Mouse (Mus musculus) induced T-regulatory cell, adult 2 months (primary cell): ENCODE measurements around the gene Cdca3.
"Not testable (repeated sequence)": the region's sequence is repeated elsewhere in the genome, so short reads cannot be mapped to it uniquely, and the experiment has no call there.

ENCODE experiments used
- DNase-seq: peaks from one replicate; pipeline ENCODE4 v3.0.0-alpha.2; 2012; ENCODE audit warnings: low read depth

Gene Cdca3

DNA sequence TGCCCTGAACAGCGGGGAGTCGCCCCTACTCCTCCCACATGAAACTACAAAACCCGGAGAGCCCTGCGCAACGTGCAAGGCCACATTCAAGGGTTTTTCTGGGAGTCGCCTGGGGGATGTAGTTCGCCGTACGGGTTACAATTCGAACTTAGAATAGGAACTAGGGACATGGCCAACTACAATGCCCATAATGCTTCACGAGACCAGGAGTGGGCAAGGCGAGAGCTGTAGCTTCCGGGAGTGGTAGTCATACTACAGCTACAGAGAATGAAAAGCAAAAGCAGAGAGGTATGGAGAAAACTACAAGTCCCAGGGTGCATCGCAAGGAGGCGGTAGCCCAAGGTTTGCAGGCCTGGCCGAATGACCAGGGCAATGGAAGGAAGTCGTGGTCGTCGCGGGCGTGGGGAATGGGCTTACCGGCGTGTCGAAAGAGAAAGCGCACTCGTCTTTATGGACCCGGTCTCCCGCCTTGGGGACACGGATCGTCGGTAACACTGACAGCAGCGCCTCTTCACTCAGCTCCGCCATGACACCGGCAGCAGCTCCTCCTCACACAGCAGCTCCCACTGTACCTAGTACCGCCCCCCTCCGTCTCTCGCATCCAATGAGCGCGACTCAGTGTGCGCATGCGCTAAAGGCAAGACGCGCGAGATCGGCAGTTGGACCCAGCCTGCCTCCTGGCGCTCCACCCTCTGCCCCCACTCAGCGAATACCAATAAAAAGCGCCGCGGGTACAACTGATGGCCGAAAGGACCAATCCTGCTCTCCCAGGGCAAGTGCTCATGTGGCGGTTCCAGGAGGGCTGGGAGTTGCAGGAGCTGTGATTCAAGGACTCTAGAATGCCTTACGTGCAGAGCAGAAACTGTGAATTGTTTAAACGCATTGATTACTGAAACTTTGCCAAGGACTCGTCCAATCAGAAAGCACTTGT is at the start of gene Cdca3, which contains the start of gene Usp5:
Gene Cdca3 (plus strand): TSS at position 680 of the 931 bp plus-strand sequence.
Gene Usp5 (minus strand): TSS at position 617 of the 931 bp plus-strand sequence.
- peak; percentile 100 for DNase-seq

DNA sequence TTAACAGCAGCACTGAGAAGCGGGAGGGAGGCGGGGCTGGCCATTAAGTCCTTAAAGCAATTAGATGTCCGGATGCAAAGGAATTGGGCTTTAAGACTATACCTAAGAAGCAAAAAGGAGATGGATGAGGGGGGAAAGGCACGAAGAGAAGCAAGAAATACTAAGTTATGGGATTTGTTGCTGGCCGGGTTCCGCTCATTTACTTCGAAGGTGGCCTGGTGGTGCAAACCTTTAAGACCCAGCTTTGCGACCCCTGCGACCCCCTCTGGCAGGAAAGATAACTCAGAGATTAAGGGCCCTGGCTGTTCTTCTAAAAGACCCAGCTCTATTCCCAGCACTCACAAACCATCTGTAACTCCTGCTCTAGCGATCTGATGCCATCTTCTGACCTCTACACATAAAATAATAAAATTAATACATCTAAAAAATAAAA is 49.3 kb upstream of the Cdca3 start:
- DNase-seq: no peak

DNA sequence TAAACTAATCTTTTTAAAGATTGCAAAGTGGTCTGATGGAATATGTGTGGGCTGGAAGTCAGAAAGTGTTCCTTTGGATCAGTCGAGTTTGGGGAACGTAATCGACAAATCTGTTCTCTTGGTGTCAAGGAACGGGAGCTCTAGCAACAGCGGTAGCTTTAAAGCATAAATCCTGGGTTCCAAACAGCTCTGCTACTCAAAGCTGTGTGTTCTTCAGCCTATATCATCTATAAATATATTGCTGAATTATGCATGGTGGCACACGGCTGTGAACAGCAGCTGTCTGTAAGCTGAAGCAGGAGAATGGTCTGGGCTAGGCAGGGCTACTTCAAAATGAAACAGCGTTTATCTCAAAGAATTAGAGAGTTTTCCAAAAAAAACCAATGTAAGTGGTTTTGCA is 48.4 kb upstream of the Cdca3 start:
- DNase-seq: no peak

DNA sequence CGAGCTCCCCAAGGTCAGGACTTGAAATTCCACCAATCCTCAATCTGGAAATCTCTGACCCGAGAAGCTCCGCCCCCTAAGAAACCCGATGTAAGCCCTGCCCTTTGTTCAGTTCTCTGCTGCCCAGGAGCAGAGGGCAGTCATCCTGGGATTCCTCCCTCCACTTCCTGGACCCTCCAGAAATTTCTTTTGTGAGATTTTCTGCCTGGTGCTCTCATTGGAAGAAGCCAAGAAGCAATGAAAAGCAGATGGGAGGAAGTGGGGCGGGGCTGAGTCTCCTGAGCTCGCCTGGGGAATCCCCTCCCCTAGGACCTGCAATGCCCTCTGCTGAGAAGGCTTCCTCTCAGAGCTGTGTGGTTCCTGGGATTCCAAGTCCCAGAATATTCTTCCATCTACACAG is 46.9 kb upstream of the Cdca3 start:
- peak; percentile 84 for DNase-seq

DNA sequence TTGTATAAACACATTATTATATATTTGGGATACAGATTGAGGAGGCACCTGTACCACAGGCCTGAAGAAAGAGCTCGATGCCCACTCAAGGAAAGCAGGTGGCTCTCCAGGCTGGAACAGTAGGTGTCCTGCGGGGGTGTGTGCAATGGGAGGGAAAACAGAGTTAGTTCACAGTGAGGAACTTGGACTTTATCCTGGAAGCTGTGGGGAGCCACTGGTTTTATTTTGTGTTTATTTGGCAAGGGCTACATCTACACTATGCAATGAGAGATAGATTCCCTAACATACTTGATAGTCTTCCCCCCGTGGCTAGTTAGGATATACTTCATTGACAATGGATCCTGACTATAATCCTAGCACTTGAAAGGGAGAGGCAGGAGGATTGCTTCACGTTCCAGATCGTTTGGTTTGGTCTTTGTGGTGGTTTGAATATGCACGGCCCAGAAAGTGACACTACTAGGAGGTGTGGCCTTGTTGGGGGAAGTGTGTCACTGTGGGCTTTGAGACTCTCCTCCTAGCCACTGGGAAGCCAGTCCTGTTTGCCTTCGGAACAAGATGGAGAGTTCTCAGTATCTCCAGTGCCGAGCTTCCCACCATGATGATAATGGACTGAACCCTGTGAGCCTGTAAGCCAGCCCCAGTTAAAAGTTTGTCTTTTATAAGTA is 42.5 kb upstream of the Cdca3 start:
- no peak for DNase-seq

DNA sequence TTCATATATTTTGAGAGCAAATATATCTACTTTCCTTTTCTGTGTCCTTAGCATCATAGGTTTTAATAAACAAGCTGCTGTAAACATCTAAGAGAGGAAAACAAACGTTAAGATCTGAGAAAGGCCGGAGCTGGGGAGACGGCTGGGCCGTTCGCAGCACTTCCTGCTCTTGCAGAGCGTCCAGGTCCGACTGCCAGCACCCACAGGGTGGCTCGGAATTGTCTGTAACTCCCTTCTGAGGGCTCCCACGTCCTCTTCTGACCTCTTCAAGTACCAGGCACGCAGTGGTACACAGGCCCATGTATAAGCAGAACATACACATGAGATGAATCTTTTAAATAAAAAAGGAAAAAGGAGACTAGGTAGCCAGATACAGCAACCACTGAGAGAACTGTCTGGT is 41.6 kb upstream of the Cdca3 start:
- DNase-seq: no peak

DNA sequence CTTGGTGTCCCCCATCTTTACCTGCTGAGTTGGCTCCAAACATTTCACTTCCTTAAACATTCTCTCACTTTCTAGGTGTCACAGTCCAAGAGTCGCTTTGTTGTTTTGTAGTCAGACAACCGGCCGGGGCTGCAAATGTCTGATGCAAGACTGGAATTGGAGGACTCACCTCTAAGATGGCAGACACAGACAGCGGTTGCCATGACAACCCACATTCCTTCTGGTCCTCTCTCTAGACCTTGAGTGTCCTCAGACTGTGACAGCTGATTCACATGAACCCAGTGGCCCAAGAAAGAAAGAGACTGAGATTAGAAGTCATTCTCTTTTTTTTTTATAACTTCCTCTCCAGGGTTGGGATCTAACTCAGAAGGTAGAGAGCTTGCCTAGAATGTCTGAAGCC is 39.8 kb upstream of the Cdca3 start:
- DNase-seq: no peak

DNA sequence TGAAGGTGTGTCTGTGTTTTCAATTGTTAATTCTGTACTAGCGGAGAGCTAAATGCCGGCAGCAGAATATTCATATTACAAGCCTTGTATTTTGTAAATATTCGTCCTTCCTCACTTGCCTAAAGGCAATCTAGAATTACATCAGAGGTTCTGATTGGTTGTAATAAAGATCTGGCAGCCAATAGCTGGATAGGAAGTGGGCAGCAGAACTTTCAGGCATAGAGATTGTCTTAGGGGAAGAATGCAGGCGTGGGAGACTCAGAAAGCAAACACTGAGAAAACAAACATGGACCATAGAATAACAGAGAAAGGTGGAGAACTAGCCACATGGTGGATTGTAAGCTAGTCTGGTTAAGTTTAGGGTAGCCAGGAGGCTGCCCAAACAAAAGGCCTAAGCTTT is 39.2 kb upstream of the Cdca3 start:
- no peak for DNase-seq

DNA sequence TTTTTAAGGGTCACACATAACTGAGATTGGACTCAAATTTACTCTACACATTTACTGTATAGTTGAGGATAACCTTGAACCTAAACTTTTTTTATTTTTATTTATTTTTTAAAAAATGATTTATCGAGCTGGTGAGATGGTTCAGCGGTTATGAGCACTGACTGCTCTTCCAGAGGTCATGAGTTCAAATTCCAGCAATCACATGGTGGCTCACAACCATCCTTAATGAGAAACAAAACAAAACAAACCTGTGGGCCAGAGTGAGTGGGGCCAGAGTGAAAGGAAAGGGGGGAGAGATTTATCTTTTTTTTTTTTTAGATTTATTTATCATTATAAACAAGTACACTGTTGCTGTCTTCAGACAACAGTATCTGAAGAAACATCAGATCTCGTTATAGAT is 37.4 kb upstream of the Cdca3 start:
- DNase-seq: no peak

DNA sequence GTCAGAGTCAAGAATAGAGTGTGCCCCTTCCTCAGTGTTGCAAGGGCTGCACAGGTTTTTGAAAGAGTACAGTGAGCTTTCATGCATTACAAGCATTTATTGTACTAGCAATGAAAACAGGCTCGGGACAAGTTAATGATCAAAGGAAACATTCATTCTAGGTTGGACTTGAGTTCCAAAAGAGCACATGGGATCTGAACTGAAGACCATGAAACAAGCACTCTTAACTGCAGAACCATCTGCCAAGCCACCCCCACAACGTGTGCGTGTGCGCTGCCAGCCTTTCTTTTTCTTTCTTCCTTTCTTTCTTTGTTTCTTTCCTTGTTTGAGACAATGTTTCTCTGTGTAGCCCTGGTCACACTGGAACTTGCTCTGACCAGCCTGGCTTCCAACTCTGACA is 33.6 kb upstream of the Cdca3 start:
- no peak for DNase-seq

DNA sequence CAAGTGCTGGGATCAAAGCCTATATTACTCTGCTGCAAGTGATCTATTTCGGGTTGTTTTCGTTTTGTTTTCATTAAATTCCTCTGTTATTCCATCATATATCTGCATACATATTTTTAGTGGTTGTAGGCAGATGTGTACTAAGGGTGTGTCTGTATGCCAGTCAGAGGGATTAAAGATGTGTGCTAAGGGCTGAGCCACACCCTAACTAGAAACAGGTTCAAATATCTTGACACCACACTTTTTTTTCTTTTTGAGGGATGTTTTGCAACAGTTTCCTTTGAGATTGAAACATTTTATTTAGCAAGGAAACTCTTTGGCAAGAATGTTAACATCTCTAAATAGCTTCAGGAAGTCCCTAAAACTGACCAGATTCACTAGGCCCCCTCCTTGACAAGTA is 33.1 kb upstream of the Cdca3 start:
- no peak for DNase-seq

DNA sequence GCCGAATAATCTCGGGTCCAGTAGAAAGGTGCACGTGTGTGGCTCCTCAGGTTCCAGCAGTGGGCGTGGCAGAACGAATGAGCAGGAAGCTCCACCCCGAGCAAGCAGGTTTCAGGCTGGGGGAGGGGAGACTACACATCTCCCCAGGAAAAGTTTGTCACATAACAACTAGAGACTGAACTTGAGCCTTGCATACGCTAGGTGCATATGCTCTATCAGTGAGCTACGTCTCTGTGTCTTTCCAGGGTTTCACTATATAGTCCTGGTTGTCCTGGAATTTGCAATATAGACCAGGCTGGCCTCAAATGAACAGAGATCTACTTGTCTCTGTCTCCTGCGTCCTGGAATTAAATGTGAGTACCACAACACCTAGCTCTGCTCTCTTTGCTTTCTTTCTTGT is 26.9 kb upstream of the Cdca3 start:
- DNase-seq: peak; percentile 56

DNA sequence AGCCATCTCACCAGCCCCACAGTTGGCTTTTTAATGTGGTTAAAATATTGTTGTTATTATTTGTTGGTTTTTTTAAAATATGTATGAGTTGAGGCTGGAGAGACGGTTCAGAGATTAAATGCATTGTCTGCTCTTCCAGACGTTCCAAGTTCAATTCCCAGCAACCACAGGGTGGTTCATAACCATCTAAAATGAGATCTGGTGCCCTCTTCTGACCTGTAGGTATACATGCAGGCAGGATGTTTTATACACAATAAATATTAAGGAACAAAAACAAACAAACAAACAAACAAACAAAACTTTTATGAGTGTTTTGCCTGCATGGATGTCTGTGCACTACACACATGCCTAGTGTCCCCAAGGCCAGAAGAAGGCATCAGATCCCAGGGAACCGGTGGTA is 26.3 kb upstream of the Cdca3 start:
- DNase-seq: no peak

DNA sequence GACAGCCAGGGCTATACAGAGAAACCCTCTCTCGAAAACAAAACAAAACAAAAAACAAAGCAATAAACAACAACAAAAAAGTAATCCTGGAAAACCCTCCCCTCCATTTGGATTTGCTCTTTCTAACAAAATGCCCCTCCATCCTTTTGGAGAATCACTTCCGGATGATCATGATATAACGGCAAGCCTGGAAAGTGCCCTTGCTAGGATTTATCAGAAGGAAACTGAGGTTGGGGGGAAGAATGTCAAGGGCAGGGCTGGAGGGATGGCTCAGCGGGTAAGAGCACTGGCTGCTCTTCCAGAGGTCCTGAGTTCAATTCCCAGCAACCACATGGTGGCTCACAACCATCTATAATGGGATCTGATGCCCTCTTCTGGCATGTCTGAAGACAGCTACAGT is 25.7 kb upstream of the Cdca3 start:
- not testable (repeated sequence) for DNase-seq

DNA sequence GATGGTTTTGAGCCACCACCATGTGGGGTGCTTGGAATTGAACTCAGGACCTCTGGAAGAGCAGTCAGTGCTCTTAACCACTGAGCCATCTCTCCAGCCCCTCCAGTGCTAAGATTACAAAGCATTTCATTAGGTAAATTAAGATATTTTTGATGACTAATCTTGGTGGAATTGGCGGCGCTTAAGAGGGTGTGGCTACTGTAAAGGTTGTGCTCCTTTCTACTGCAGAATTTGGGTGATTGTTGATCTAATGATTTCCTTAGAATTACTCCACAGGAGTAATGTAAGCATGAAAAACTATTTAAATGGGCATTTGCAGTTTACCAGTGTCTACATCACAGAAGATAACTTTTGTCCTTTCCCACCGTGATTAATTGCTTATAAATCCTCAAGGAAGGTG is 25.0 kb upstream of the Cdca3 start:
- DNase-seq: no peak

DNA sequence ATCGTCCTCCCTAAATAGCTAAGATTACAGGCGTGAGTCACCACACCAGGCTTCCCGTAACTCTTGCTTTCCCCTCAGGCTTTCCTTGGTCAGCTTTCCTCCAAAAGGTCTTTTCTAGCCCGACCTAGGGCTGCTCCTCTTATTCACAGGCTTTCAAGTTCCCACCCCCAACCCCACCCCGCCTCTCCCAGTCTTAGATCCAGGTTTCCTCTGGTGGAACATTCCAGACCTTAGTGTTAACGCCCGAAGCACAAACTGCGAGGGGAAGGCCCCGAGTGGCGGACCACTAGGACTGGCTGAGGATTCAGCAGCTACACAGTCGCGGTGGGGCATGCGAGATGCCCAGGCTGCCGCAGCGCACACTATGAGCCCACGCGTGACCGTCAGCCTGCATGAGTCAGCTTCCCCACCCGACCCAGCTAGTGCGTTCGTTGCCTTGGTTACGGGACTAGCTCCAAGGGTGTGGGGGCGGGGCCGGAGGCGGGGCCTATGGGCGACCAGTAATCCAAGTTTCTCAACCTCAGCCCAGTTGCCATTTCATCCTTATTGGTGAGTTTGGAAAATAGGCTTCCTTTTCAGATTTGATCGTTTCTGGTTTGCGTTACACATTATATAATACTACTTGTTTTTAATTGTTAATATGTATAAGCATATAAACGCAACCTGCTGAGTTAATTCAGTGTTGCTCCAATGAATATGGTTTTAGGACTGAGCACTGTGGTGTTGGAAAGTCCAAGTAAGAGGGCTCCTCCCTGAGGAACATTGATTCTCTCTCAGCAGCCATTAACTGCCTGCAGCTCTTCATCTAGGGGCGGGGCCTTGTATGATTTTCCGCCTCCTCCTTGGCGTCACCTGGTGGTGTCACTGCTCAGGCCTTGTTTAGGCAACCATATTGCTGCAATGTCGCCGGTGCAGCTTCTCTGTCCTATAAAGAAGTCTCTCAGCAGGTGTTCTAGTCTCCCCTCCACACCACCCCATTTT is 23.7 kb upstream of the Cdca3 start:
- DNase-seq: peak; percentile 93

DNA sequence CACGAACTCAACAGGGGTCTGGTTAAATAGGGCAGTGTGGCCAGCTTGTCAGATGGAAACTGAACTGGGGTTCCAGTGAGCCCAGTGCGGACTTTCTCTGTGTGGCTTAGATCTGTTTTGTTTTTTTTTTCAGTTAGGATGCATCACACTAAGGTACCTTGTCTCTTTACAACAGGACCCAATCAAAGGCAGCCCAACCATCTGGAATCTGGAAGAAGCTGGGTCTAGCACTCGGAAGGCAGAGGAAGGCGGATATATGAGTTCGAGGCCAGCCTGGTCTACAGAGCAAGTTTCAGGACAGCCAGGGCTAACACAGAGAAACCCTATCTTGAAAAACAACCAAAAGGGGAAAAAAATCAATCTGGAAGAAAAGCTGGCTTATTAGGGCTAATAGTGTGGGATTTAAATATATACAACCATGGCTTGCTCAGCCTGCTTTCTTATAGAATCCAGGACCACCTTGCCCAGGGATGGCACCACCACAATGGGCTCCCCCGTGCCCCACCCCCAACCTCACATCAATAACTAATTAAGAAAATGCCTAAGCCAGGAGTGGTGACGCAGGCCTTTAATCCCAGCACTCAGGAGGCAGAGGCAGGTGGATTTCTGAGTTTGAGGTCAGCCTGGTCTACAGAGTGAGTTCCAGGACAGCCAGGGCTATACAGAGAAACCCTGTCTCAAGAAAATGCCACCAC is 22.8 kb upstream of the Cdca3 start:
- no peak for DNase-seq

DNA sequence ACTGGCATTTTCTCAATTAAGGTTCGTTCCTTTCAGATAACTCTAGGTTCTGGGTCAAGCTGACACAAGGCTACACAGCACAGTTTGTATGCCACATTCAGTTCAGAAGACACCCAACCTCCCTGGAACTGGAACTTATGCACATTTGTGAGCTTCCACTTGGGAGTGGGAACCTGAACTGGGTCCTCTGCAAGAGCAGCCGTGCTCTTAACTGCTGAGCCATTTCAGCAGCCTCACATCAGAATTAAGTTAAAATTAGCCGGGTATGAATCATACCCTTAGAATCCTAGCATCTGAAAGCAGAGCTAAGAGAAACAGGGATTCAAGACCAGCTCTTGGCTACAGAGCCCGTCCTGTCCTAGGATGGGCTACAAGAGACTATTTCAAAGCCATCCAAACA is 22.0 kb upstream of the Cdca3 start:
- DNase-seq: no peak

DNA sequence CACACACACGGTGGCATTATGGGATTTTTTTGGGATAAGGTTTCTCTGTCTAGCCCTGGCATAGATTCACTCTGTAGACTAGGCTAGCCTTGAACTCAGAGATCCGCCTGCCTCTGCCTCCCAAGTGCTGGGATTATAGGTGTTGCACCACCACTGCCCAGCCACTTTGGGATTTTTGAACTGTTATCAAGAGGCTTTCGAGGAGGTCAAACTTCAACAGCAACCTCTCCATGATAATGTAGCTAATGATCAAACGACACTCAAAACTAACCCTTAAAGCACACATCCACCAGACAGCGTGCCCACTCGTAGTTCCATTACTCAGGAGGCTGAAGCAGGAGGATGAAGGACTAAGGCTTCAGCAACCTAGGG is 21.4 kb upstream of the Cdca3 start:
- no peak for DNase-seq

DNA sequence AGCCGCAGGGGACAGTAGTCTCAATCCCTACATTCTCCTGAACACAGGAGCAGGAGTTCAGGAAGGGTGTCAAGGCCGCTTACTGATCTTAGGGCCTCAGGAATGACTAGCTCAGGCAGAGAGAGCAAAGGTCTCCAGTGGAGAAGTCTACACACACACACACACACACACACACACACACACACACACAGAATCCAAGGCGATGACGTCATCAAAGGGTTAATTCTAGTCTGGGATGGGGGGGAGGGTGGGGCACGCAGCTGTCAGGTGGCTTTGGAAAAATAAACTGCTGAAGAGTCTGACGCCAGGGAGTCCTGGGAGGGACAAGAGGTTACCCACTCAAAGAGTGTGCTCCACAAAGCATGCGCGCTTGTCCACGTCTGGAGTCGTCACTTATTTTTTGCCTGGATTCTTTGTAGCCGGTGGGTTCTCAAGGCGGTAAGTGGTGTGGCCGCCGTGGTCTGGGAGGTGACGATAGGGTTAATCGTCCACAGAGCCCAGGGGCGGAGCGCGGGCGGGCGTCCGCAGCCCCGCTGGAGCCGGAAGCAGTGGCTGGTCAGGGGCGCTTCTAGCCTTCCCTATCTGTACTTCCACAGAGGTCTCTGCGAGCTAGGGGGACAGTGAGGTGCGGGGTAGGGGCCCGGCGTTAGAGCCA is 20.9 kb upstream of the Cdca3 start, which contains the start of gene Spsb2:
Gene Spsb2 (plus strand): TSS at position 304 of the 655 bp plus-strand sequence.
- DNase-seq: peak; percentile 57
